Mouse (Mus musculus) CH12.LX (cell line): Measurements from ENCODE around the gene Gm9958.

Experiments
- CTCF ChIP-seq, 2 experiments: IDR thresholded peaks in 1 of 2; conservative IDR thresholded peaks in 1 of 2; 2 replicates each; pipeline ENCODE4 v1.5.1; 2011 to 2012; ENCODE audit warnings: low read depth in 2 of 2, low read length in 2 of 2, improper control_type of control experiment in 1 of 2, inconsistent platforms in 1 of 2, mild to moderate bottlenecking in 1 of 2, moderate library complexity in 1 of 2
- IRF4 ChIP-seq: IDR thresholded peaks from 2 replicates; pipeline ENCODE4 v1.6.1; 2014; ENCODE audit warnings: low read depth, mild to moderate bottlenecking, inconsistent platforms, low read length, improper control_type of control experiment
- JUND ChIP-seq: conservative IDR thresholded peaks from 2 replicates; pipeline ENCODE4 v1.6.1; 2011; ENCODE audit warnings: low read depth, low read length, improper control_type of control experiment
- MAFK ChIP-seq: IDR thresholded peaks from 2 replicates; pipeline ENCODE4 v1.6.1; 2011; ENCODE audit warnings: low read length, improper control_type of control experiment; ENCODE audit not compliant: insufficient replicate concordance
- POLR2A ChIP-seq: IDR thresholded peaks from 2 replicates; pipeline ENCODE4 v1.6.1; 2011; ENCODE audit warnings: low read depth, mild to moderate bottlenecking, improper control_type of control experiment, low read length
- RCOR1 ChIP-seq: conservative IDR thresholded peaks from 2 replicates; pipeline ENCODE4 v1.6.1; 2012; ENCODE audit warnings: low read depth, mild to moderate bottlenecking, inconsistent platforms, low read length, improper control_type of control experiment

DNA sequence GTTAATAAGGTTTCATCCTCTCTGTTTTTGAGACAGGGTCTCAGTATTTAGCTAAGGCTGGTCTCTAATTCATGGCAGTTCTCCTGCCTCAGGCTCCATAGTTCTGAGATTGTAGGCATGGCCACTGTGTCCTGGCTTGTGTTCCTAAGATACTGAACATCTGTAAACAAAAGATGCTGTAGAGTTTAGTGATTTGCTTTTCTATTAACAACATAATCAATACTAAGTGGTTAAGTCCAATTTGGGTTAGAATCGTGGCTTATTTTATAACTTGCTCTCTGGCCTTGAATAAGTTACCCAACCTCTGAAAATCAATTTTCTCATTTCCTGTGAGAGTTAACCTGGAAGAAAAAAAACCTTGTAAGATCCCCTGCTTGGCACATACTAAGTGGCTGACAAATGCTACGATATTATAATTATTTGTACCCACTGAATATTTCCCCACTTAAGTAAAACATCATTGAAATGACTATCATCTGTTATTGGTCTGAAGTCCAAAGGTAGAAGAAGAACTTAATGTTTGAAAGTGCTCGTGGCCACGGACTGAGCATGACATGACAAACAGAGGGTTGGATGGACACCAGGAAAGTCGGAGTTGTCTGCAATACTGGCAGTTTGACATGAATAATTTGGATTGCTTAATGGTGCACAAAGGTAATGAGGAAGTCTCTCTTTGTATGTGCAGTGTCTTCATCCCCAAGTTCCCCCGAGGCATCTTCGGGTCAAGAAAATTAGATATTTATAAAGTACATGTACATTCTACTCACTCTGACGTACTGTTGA is 47.3 kb downstream of the Gm9958 start:
- TF ChIP-seq CTCF (conservative IDR thresholded peaks at IDR 0.05 in 1 of 2, IDR thresholded peaks at IDR 0.05 in 1 of 2; ENCODE audit: low read depth in 2 of 2, low read length in 2 of 2) (no peak), POLR2A (no peak), JUND (no peak), IRF4 (no peak), MAFK (no peak), RCOR1 (no peak)
